Mouse (Mus musculus) spleen, adult 18-20 months (tissue): ENCODE results near the gene Fmnl2.

ENCODE experiments used
- DNase-seq, 2 experiments: peaks; one replicate each; pipeline ENCODE4 v3.0.0; 2022; ENCODE audit warnings: mixed read lengths in 2 of 2

Gene Fmnl2

GRCm38 (mm10) chr2:52957771-52958534 lies 100.3 kb downstream of the Fmnl2 start:
- no peak for DNase-seq

GRCm38 (mm10) chr2:52958535-52959290 lies 101.1 kb downstream of the Fmnl2 start:
- DNase-seq, result peak in 1 of 2 experiments; percentile 6

- no peak for DNase-seq
Measured at GRCm38 (mm10) chr2:52959291-52959621, 101.6 kb downstream of the Fmnl2 start.

GRCm38 (mm10) chr2:52959982-52960381 lies 102.3 kb downstream of the Fmnl2 start:
- no peak for DNase-seq

GRCm38 (mm10) chr2:52960697-52961096 lies 103.0 kb downstream of the Fmnl2 start:
- no peak for DNase-seq

GRCm38 (mm10) chr2:52963439-52963838 lies 105.8 kb downstream of the Fmnl2 start:
- no peak for DNase-seq

GRCm38 (mm10) chr2:52964386-52964928 lies 106.8 kb downstream of the Fmnl2 start:
- no peak for DNase-seq

- no peak for DNase-seq
Measured at GRCm38 (mm10) chr2:52966227-52966626, 108.6 kb downstream of the Fmnl2 start.

GRCm38 (mm10) chr2:52966820-52967460 lies 109.3 kb downstream of the Fmnl2 start:
- DNase-seq, result no peak

- DNase-seq, result no peak
Measured at GRCm38 (mm10) chr2:52967461-52967823, 109.8 kb downstream of the Fmnl2 start.

GRCm38 (mm10) chr2:52968884-52969283 lies 111.2 kb downstream of the Fmnl2 start:
- no peak for DNase-seq

GRCm38 (mm10) chr2:52974056-52974455 lies 116.4 kb downstream of the Fmnl2 start:
- DNase-seq, result no peak

- no peak for DNase-seq
Measured at GRCm38 (mm10) chr2:52974776-52975175, 117.1 kb downstream of the Fmnl2 start.

GRCm38 (mm10) chr2:52977921-52978675 lies 120.4 kb downstream of the Fmnl2 start:
- DNase-seq, result no peak

- no peak for DNase-seq
Measured at GRCm38 (mm10) chr2:52978796-52979195, 121.1 kb downstream of the Fmnl2 start.

GRCm38 (mm10) chr2:52979280-52979763 lies 121.7 kb downstream of the Fmnl2 start:
- DNase-seq, result no peak

- no peak for DNase-seq
Measured at GRCm38 (mm10) chr2:52981126-52981525, 123.5 kb downstream of the Fmnl2 start.

- no peak for DNase-seq
Measured at GRCm38 (mm10) chr2:52981595-52981994, 123.9 kb downstream of the Fmnl2 start.

GRCm38 (mm10) chr2:52982502-52982901 lies 124.8 kb downstream of the Fmnl2 start:
- DNase-seq, result no peak

GRCm38 (mm10) chr2:52984556-52984955 lies 126.9 kb downstream of the Fmnl2 start:
- no peak for DNase-seq

- no peak for DNase-seq
Measured at GRCm38 (mm10) chr2:52985167-52985566, 127.5 kb downstream of the Fmnl2 start.

- no peak for DNase-seq
Measured at GRCm38 (mm10) chr2:52986354-52986753, 128.7 kb downstream of the Fmnl2 start.

- DNase-seq, result no peak
Measured at GRCm38 (mm10) chr2:52987035-52987434, 129.4 kb downstream of the Fmnl2 start.
